Mouse (Mus musculus): ENCODE data around the gene Fam120b. TPM values are rescaled to one million over a fixed set of nuclear protein-coding genes. Genes with fewer than 3 reads are reported as not detected.

Fam120b gene
- polyA plus RNA-seq (2015; fragmentation: Nextera tagmentation; extraction: Ambion mirVana) = 27.3 and 29.4 TPM in 2 replicates

DNA sequence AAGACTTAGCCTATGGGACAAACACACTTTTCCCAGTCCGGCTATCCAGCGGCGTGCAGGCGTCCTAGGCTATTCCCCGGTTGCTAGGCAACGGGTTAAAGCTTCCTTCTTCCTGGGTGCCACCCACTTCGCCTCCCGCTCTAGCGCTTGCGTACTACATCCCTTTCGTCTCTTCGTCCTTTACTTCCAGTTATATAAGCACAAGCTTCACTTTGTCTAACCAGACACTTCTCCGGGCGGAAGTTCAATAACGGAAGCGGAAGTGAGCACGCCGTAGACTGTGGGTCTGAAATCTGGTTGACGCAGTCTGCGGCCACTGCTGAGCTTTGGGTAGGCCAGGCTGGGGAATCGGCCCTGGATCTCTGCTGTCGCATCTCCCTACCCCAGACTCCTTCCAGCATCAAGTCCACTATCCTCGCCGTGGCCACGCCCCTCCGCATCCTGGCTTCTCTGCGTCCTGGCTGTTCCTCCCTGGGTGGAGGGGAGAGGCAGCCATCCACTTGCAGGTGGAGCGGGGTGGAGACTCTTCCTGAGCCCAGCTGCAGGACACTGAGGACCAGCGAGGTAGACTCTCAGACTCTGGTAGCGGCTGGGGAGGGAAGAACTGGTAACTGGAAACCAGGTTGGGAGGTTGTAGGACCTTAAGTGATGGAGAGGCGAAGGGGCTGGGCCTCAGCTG, at the start of gene Fam120b:
Gene Fam120b (plus strand): TSS at position 206 of the 679 bp plus-strand sequence.
- ATAC-seq (ENCODE audit: insufficient number of reproducible peaks, low FRiP score, low TSS enrichment, low read depth) = peak; percentile 97
- H3K4me3 ChIP-seq = peak within 1 kb of the TSS; percentile 79
- 0 out of 2 replicates have a peak, but pooled peaks cover 5% of the 10 kb centered on the region for H3K27me3 ChIP-seq
- peaks cover 14% of the 10 kb centered on the region for H3K4me1 ChIP-seq
- H3K4me2 ChIP-seq = peak within 1 kb of the TSS; percentile 72
- H3K36me3 ChIP-seq = no peaks in the 10 kb centered on the region
- peak within 1 kb of the TSS; percentile 92 for H3K27ac ChIP-seq
- under 1% methylated on average over 31 of the region's 31 CpGs for WGBS
- H3K9me3 ChIP-seq = no peaks in the 10 kb centered on the region
- peak within 1 kb of the TSS; percentile 79 for H3K9ac ChIP-seq

DNA sequence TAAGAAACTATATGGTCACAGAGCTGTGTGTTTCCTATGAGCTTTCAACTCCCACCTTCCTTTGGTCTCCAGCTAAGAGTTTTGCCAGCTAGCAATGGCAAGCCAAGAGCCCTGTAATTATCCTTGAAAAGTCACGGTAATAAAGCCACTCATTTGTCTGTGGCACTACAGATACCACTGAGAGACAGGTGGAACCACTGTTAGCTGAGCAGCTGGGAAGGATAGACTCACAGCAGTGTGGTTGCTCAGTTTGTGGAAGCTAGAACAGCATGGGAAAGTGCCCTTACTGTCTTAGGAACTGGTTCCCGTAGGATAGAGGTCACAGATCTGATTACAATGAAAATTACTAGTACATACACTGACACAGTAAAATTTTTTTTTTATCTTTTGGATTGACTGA, 45.9 kb upstream of the Fam120b start:
- 59% methylated on average over 2 of the region's 2 CpGs for WGBS
- Histone ChIP-seq H3K4me2 (no peak overlapping the region), H3K4me3 (no peak overlapping the region), H3K27me3 (no peaks in the 10 kb centered on the region), H3K9ac (no peak overlapping the region), H3K9me3 (no peaks in the 10 kb centered on the region), H3K36me3 (no peaks in the 10 kb centered on the region), H3K27ac (no peak overlapping the region), H3K4me1 (0 out of 2 replicates have a peak, but pooled peaks cover 5% of the 10 kb centered on the region)
- no peak for ATAC-seq (ENCODE audit: insufficient number of reproducible peaks, low FRiP score, low TSS enrichment, low read depth)

DNA sequence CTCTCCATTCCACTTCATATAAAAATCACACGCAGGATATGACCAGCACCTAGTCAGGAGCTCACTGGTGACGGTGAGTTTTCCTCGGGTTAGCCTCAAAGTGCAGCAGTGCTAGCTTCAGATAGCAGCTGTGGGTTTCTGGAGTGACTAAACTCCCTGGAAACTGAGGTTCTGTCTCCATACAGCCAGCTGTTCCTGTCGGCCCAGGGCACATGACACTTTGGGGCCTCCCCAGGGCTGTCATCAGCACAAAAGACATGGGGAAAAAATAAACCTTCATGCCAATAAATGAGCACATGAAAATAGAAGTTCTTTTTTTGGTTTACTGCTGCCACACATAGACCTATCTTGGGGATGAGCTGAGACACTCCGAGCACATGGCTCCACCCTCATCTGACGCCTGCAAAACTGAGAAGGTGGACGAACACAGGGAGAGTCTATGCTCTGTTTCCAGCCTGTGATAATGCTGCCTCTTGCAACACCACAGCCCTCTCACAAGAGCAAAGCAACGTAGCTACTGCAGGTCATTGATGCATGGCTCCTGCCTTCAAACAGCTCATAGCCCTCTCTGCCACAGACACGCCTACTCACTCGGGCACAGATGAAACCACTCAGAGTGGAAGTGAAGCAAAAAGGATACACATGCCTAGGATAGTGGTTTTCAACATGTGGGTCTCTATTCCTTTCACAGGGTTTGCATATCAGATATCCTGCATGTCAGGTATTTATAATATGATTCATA, 43.0 kb upstream of the Fam120b start:
- 53% methylated on average over 10 of the region's 10 CpGs for WGBS
- Histone ChIP-seq H3K9ac (no peak overlapping the region), H3K27me3 (no peaks in the 10 kb centered on the region), H3K9me3 (no peaks in the 10 kb centered on the region), H3K36me3 (no peaks in the 10 kb centered on the region), H3K27ac (no peak overlapping the region), H3K4me3 (no peak overlapping the region), H3K4me2 (no peak overlapping the region), H3K4me1 (peaks cover 11% of the 10 kb centered on the region; the same call in 1 of the 2 replicates)
- no peak for ATAC-seq (ENCODE audit: insufficient number of reproducible peaks, low FRiP score, low TSS enrichment, low read depth)

DNA sequence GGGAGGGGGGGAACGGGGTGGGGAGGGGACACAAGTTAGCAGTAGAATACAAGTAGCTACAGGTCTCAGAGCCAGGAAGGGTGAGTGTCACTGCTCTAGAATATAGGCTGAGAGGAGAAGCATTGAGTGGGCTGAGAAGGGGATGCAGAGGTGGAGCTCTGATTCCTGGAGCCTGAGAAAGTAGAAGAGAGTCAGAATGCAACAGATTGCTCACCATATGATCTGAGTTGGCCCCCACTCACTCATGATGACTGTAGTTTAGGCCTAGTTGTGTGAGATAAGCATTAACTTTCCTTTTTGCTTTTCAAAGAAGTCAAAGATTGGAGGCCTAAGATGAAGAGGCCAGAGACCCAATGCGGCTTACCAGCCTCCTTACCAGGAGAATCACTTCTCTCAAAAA, 42.0 kb upstream of the Fam120b start:
- Histone ChIP-seq H3K36me3 (no peaks in the 10 kb centered on the region), H3K27me3 (no peaks in the 10 kb centered on the region), H3K27ac (no peak overlapping the region), H3K4me1 (peaks cover 11% of the 10 kb centered on the region; the same call in 1 of the 2 replicates), H3K9me3 (no peaks in the 10 kb centered on the region), H3K4me3 (no peak overlapping the region), H3K4me2 (no peak overlapping the region), H3K9ac (no peak overlapping the region)
- 76% methylated on average over 2 of the region's 2 CpGs for WGBS
- no peak for ATAC-seq (ENCODE audit: insufficient number of reproducible peaks, low FRiP score, low TSS enrichment, low read depth)

DNA sequence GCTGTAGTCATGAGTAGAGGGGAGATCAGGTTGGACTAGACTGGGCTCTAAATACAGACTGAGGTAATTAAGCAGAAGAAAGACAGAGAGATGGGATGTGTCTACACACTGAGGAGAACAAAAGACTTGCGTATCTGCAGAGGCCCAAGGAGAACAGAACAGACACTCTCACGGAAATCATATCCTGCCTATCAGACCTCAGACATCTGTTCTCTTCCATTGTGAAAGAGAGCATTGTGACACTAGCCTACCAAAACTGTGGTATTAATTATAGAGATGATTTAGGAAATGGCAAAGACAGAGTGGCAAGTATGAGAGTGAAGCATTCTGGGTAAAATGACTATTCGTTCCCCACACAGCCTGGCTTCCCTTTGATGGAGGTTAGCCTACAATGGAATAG, 40.9 kb upstream of the Fam120b start:
- no peak for ATAC-seq (ENCODE audit: insufficient number of reproducible peaks, low FRiP score, low TSS enrichment, low read depth)
- Histone ChIP-seq H3K9me3 (no peaks in the 10 kb centered on the region), H3K36me3 (no peaks in the 10 kb centered on the region), H3K27me3 (no peaks in the 10 kb centered on the region), H3K4me2 (no peak overlapping the region), H3K4me3 (no peak overlapping the region), H3K27ac (no peak overlapping the region), H3K4me1 (peaks cover 11% of the 10 kb centered on the region; the same call in 1 of the 2 replicates), H3K9ac (no peak overlapping the region)
- WGBS = 86% methylated on average over 3 of the region's 3 CpGs

DNA sequence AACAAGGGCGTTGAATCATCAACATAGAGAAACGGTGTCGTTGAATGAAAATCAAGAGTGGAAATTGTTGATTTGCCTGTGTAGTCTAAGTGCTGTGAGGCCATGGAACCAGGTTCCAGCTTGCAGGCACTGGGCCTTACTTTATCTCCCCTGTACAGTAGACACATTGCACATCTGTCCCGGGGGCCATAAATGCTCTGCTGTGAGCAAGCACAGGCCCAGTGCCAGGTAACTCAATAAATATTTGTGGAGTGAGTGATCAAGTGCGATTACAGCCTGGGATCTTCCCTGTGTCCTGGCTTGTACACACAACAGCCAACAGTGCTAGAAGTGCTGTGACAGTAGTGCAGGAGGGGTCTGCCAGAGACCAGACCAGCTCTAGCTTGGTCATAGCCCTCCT, 39.5 kb upstream of the Fam120b start:
- WGBS = 62% methylated on average over 5 of the region's 5 CpGs
- Histone ChIP-seq H3K9me3 (no peaks in the 10 kb centered on the region), H3K9ac (no peak overlapping the region), H3K36me3 (no peaks in the 10 kb centered on the region), H3K27ac (no peak overlapping the region), H3K27me3 (no peaks in the 10 kb centered on the region), H3K4me1 (peaks cover 11% of the 10 kb centered on the region; the same call in 1 of the 2 replicates), H3K4me3 (no peak overlapping the region), H3K4me2 (no peak overlapping the region)
- no peak for ATAC-seq (ENCODE audit: insufficient number of reproducible peaks, low FRiP score, low TSS enrichment, low read depth)

DNA sequence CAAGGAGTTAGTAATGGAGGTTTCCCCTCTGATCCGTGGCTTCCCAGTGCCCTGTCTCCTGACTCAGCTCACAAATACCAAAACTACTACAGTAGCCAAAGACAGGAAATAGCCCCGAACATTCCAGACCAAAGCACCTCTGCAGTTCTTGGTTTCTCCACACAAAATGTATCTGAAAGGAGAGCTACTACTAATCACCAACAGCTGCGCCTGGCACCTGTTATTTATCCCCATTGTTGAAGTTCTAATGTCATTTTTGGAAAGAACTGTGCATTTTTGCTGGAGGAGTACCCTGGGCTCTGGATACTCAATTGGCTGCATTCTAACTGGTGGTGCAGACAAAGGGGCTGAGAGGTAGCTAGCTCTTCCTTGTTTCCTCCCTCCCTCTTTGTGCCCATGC, 38.9 kb upstream of the Fam120b start:
- Histone ChIP-seq H3K9me3 (no peaks in the 10 kb centered on the region), H3K27ac (no peak overlapping the region), H3K4me1 (peaks cover 11% of the 10 kb centered on the region; the same call in 1 of the 2 replicates), H3K9ac (no peak overlapping the region), H3K36me3 (no peaks in the 10 kb centered on the region), H3K4me2 (no peak overlapping the region), H3K4me3 (no peak overlapping the region), H3K27me3 (no peaks in the 10 kb centered on the region)
- no peak for ATAC-seq (ENCODE audit: insufficient number of reproducible peaks, low FRiP score, low TSS enrichment, low read depth)
- WGBS = 55% methylated on average over 3 of the region's 3 CpGs

DNA sequence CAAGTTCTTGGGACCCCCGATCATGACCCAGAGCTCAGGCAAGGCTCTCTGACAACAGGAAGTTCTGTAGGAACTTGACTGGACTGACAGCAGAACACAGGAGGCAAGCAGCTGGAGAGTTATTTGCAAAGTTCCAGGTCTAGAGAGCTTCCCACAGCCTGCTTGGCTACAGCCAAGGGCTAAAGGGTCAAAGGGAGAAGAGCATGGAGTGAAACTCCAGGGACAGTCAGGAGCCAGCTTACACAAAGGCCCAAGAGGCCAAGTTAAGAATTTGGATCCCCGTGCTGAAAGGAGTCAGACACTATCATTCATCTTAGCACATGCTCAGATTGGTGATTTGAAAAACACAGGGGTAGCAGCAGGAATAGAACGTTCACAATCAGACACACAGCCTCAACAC, 32.3 kb upstream of the Fam120b start:
- no peak for ATAC-seq (ENCODE audit: insufficient number of reproducible peaks, low FRiP score, low TSS enrichment, low read depth)
- WGBS = 74% methylated on average over 3 of the region's 3 CpGs
- Histone ChIP-seq H3K27ac (no peak overlapping the region), H3K9ac (no peak overlapping the region), H3K4me2 (no peak overlapping the region), H3K36me3 (peaks cover 2% of the 10 kb centered on the region; the same call in 1 of the 2 replicates), H3K4me1 (no peaks in the 10 kb centered on the region), H3K9me3 (no peaks in the 10 kb centered on the region), H3K27me3 (no peaks in the 10 kb centered on the region), H3K4me3 (no peak overlapping the region)

DNA sequence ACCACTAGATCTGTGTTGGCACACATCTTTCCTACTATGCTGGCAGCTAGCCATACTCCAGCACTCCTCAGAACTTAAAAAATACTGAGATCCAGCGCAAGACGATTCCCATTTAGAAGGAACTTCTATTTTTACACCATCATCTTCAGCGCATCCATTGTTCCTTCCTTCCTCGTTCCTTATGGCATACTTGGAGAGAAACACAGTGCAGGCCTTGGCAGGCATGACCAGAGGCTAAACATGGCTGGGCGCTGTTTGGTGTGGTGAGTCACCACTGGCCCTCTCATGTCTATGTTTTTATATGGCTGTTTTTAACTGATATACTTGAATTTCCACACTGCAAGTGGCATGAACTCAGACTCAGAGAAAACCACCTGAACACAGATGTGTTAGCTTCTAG, 30.4 kb upstream of the Fam120b start:
- ATAC-seq (ENCODE audit: insufficient number of reproducible peaks, low FRiP score, low TSS enrichment, low read depth) = no peak
- no peaks in the 10 kb centered on the region for H3K4me1 ChIP-seq
- H3K36me3 ChIP-seq = peaks cover 3% of the 10 kb centered on the region; the same call in 1 of the 2 replicates
- 67% methylated on average over 5 of the region's 5 CpGs for WGBS
- no peak overlapping the region for H3K4me2 ChIP-seq
- H3K9ac ChIP-seq = no peak overlapping the region
- H3K27ac ChIP-seq = no peak overlapping the region
- H3K4me3 ChIP-seq = no peak overlapping the region
- peaks cover 6% of the 10 kb centered on the region; the same call in 1 of the 2 replicates for H3K27me3 ChIP-seq
- H3K9me3 ChIP-seq = no peaks in the 10 kb centered on the region

DNA sequence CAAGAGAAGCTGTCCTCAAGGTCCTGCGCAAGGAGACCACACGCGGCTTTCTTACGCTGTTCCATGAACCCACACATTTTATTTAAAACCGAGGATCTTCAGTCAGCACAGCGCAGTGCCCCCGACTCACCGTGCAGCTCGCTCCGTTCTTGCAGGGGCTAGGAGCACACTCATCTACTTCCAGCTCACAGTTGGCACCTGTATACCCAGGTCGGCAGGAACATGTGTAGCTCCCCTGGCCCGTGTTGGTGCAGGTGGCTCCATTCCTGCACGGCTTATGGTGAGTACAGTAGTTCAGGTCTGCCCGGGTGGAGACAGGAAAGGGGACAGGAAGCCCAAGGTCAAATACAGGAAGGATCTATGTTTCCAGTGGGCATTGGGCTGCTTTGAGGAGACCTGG, 25.6 kb upstream of the Fam120b start:
- no peak for ATAC-seq (ENCODE audit: insufficient number of reproducible peaks, low FRiP score, low TSS enrichment, low read depth)

DNA sequence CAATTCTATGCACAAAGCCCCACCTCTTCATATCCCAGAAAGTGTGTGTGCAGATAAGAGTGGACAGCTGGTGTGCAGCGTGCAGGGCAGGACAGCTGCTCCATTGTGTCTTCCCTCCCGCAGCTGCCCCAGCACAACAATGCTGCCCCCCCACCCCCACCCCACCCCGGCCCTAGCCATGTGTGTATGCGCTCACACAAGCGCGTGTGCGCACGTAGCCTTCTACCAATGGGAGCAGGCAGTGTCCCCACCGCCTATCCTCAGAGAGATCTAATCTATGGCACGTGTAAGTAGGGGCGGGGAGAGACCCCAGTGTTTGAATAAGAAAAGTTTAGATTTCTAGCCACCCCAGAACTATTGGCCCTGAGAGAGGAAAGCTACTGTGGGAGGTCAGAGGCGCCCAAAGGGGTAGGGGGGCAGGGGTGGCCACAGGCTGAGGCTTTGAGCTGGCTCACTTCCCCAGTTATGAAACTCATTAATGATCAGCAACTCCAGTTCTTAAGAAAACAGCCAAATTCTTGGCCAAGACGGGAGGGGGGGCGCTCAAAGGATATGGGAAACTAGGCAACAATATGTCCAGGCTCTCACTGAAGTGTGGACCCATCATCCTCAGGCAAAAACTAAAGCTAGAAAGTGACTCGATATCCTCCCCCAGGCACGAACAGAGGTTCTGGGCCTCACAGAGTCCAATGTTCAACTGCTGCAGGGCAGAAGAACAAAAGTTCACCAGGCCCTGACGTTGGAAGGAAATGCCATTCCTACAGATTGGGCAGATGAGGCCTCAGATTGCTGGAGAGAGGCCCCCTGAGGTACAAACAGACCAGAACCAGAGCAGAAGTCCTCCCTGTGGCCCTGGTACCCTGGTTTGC, 23.8 kb upstream of the Fam120b start:
- WGBS = 59% methylated on average over 17 of the region's 17 CpGs
- Histone ChIP-seq H3K27ac (peak overlapping the region; percentile 38; the same call in 1 of the 2 replicates), H3K9ac (no peak overlapping the region), H3K4me3 (no peak overlapping the region), H3K36me3 (peaks cover 3% of the 10 kb centered on the region; the same call in 1 of the 2 replicates), H3K4me1 (peaks cover 27% of the 10 kb centered on the region), H3K4me2 (peak overlapping the region; percentile 10), H3K27me3 (peaks cover 57% of the 10 kb centered on the region), H3K9me3 (no peaks in the 10 kb centered on the region)
- ATAC-seq (ENCODE audit: insufficient number of reproducible peaks, low FRiP score, low TSS enrichment, low read depth) = peak; percentile 31; the same call in 1 of the 2 replicates

More for the DNA sequence above, 25.6 kb upstream of the Fam120b start:
- no peak overlapping the region for H3K4me3 ChIP-seq
- no peak overlapping the region for H3K9ac ChIP-seq
- H3K9me3 ChIP-seq = no peaks in the 10 kb centered on the region
- peaks cover 3% of the 10 kb centered on the region; the same call in 1 of the 2 replicates for H3K36me3 ChIP-seq
- 88% methylated on average over 14 of the region's 14 CpGs for WGBS
- no peak overlapping the region for H3K27ac ChIP-seq
- H3K27me3 ChIP-seq = peaks cover 44% of the 10 kb centered on the region
- H3K4me1 ChIP-seq = peaks cover 14% of the 10 kb centered on the region
- H3K4me2 ChIP-seq = no peak overlapping the region

Data from limb, embryonic 15.5 days (tissue).